Mouse (Mus musculus) ES-E14 (cell line): ENCODE results near the gene Zfp771. TPM values are rescaled to one million over a fixed set of nuclear protein-coding genes. Genes with fewer than 3 reads are reported as not detected.

ENCODE experiments used
- DNase-seq: peaks from one replicate; pipeline ENCODE4 v3.0.0-alpha.2; 2013; ENCODE audit warnings: low read depth, low spot score
- H3K27ac ChIP-seq: 2 replicates; pipeline ENCODE4 v1.5.1; 2012; ENCODE audit warnings: low read depth, mild to moderate bottlenecking, low read length, moderate library complexity, mixed read lengths; ENCODE audit not compliant: poor library complexity, insufficient read depth, severe bottlenecking
- H3K36me3 ChIP-seq: 2 replicates; pipeline ENCODE4 v1.6.1; 2012; ENCODE audit warnings: mild to moderate bottlenecking, low read length, moderate library complexity, mixed read lengths; ENCODE audit not compliant: control insufficient read depth, poor library complexity, insufficient read depth, severe bottlenecking
- H3K4me1 ChIP-seq, 2 experiments: fragments of 150-350 bp in 1 of 2; sonication (generic) in 1 of 2; 2 replicates each; pipeline ENCODE4 v1.6.1; 2012; ENCODE audit warnings: low read length in 2 of 2, mild to moderate bottlenecking in 1 of 2, mixed read lengths in 1 of 2; ENCODE audit not compliant: control insufficient read depth in 2 of 2, insufficient read depth in 2 of 2, poor library complexity in 1 of 2
- H3K4me3 ChIP-seq, 2 experiments: fragments of 150-350 bp in 1 of 2; sonication (generic) in 1 of 2; 2 replicates each; pipeline ENCODE4 v1.5.1; 2012; ENCODE audit warnings: low read length in 2 of 2, low read depth in 1 of 2, mild to moderate bottlenecking in 1 of 2, mixed read lengths in 1 of 2; ENCODE audit not compliant: insufficient read depth in 1 of 2, poor library complexity in 1 of 2, severe bottlenecking in 1 of 2
- H3K9ac ChIP-seq: 2 replicates; pipeline ENCODE4 v1.6.1; 2012; ENCODE audit warnings: low read depth, mild to moderate bottlenecking, low read length, mixed read lengths; ENCODE audit not compliant: poor library complexity, insufficient read depth, severe bottlenecking
- H3K9me3 ChIP-seq: fragments of 150-350 bp; sonication (generic); 2 replicates; pipeline ENCODE4 v1.6.1; 2012; ENCODE audit warnings: low read depth, mild to moderate bottlenecking, low read length; ENCODE audit not compliant: control insufficient read depth, insufficient read depth
- CHD2 ChIP-seq: IDR thresholded peaks from 2 replicates; pipeline ENCODE4 v1.6.1; 2014; ENCODE audit warnings: mild to moderate bottlenecking, low read depth, low read length, inconsistent platforms
- HCFC1 ChIP-seq: IDR thresholded peaks from 2 replicates; pipeline ENCODE4 v1.6.1; 2012; ENCODE audit warnings: low read length, inconsistent platforms, borderline replicate concordance; ENCODE audit not compliant: insufficient read depth
- MAFK ChIP-seq: IDR thresholded peaks from 2 replicates; pipeline ENCODE4 v1.6.1; 2014; ENCODE audit warnings: mild to moderate bottlenecking, low read depth, low read length, inconsistent platforms; ENCODE audit not compliant: insufficient read depth
- ZC3H11A ChIP-seq: IDR thresholded peaks from 2 replicates; pipeline ENCODE4 v1.6.1; 2012; ENCODE audit warnings: low read depth, mild to moderate bottlenecking, inconsistent platforms, low read length, borderline replicate concordance
- ZNF384 ChIP-seq: IDR thresholded peaks from 2 replicates; pipeline ENCODE4 v1.6.1; 2012; ENCODE audit warnings: low read depth, low read length, inconsistent platforms
- in situ Hi-C, 2 experiments: fragments of 600-800 bp; cut with MboI; formaldehyde crosslinking; loops; one replicate each; pipeline ENCODE4 v1.15.1; 2025; ENCODE audit warnings: low sequenced_read_pairs in 2 of 2, inconsistent platforms in 1 of 2; ENCODE audit not compliant: unreplicated experiment in 2 of 2
- total RNA-seq: library from RNA; depleted of rRNA; stranded (reverse); fragments of 300-350 nt; gene quantifications from 2 replicates; pipeline ENCODE4 v1.2.3, GENCODE M21; 2012; rRNA removed

Zfp771 gene
- total RNA-seq, 1 experiment = 21.6 TPM

GRCm38 (mm10) chr7:127297586-127298193 is 53.6 kb downstream of the Zfp771 start:
- H3K4me1 ChIP-seq = 0 out of 4 replicates have a peak, but pooled peaks cover 2 to 3% of the 10 kb centered on the region in 2 experiments
- no peak overlapping the region for H3K27ac ChIP-seq
- H3K36me3 ChIP-seq = no peaks in the 10 kb centered on the region
- no peak for DNase-seq
- no peak overlapping the region for H3K9ac ChIP-seq
- no peak for TF ChIP-seq HCFC1
- TF ChIP-seq ZC3H11A = no peak
- no peak for TF ChIP-seq MAFK
- no peak for TF ChIP-seq CHD2
- no peak for TF ChIP-seq ZNF384
- in situ Hi-C loops = no loop called here
- no peaks in the 10 kb centered on the region for H3K9me3 ChIP-seq
- H3K4me3 ChIP-seq = no peak overlapping the region

Other genes starting within 250 kb of the Zfp771 start
- 49.2 and 56.0 TPM in 2 replicates for gene Mvp, start 229.7 kb upstream of the Zfp771 start, total RNA-seq
- 0.63 and 1.3 TPM in 2 replicates for gene Pagr1b, start 227.8 kb upstream of the Zfp771 start, total RNA-seq
- gene Pagr1a, start 226.9 kb upstream of the Zfp771 start, total RNA-seq = 12.1 and 32.3 TPM in 2 replicates
- gene Gm42742, start 223.2 kb upstream of the Zfp771 start, total RNA-seq = 23.4 and 38.4 TPM in 2 replicates
- 0.36 and 0.85 TPM in 2 replicates for gene Prrt2, start 223.1 kb upstream of the Zfp771 start, total RNA-seq
- 134 and 164 TPM in 2 replicates for gene Maz, start 217.2 kb upstream of the Zfp771 start, total RNA-seq
- 97.4 and 117 TPM in 2 replicates for gene Kif22, start 201.8 kb upstream of the Zfp771 start, total RNA-seq
- not detected in 2 replicates for gene Zg16, start 156.9 kb upstream of the Zfp771 start, total RNA-seq
- gene AI467606, start 152.9 kb upstream of the Zfp771 start, total RNA-seq = 13.5 and 31.2 TPM in 2 replicates
- gene Qprt, start 122.0 kb upstream of the Zfp771 start, total RNA-seq = 5.6 and 7.1 TPM in 2 replicates
- 30.2 and 67.4 TPM in 2 replicates for gene Spn, start 106.5 kb upstream of the Zfp771 start, total RNA-seq
- 113 and 133 TPM in 2 replicates for gene Cd2bp2, start 48.2 kb upstream of the Zfp771 start, total RNA-seq
- 63.3 and 67.0 TPM in 2 replicates for gene Tbc1d10b, start 35.8 kb upstream of the Zfp771 start, total RNA-seq
- 322 and 498 TPM in 2 replicates for gene Mylpf, start 35.4 kb upstream of the Zfp771 start, total RNA-seq
- 55.2 and 64.7 TPM in 2 replicates for gene Zfp553, start 11.2 kb upstream of the Zfp771 start, total RNA-seq
- 85.8 and 128 TPM in 2 replicates for gene Sept1, start 11.1 kb upstream of the Zfp771 start, total RNA-seq
- 391 and 461 TPM in 2 replicates for gene Dctpp1, start 16.4 kb downstream of the Zfp771 start, total RNA-seq
- gene Sephs2, start 29.8 kb downstream of the Zfp771 start, total RNA-seq = 104 and 113 TPM in 2 replicates
- 1.8 and 2.2 TPM in 2 replicates for gene Itgal, start 52.0 kb downstream of the Zfp771 start, total RNA-seq
- 3.5 and 4.4 TPM in 2 replicates for gene Zfp768, start 101.3 kb downstream of the Zfp771 start, total RNA-seq
- gene Zfp747, start 131.8 kb downstream of the Zfp771 start, total RNA-seq = 8.7 and 9.0 TPM in 2 replicates
- gene 9130019O22Rik, start 142.9 kb downstream of the Zfp771 start, total RNA-seq = 4.1 and 4.2 TPM in 2 replicates
- 2.5 and 3.2 TPM in 2 replicates for gene E430018J23Rik, start 149.4 kb downstream of the Zfp771 start, total RNA-seq
- gene Zfp764, start 162.5 kb downstream of the Zfp771 start, total RNA-seq = 3.3 and 4.2 TPM in 2 replicates
- 12.5 and 17.3 TPM in 2 replicates for gene Zfp688, start 177.8 kb downstream of the Zfp771 start, total RNA-seq
- 2.5 and 3.5 TPM in 2 replicates for gene Zfp689, start 204.9 kb downstream of the Zfp771 start, total RNA-seq
- gene Prr14, start 215.3 kb downstream of the Zfp771 start, total RNA-seq = 16.3 and 17.1 TPM in 2 replicates
- gene Fbrs, start 234.9 kb downstream of the Zfp771 start, total RNA-seq = 11.1 and 13.4 TPM in 2 replicates